Mouse (Mus musculus) heart, embryonic 10.5 days (tissue): ENCODE measurements at regions not wholly inside any gene's neighbourhood (a gene's known extent, or its start where the extent isn't known, plus 50 kb on each side); places are given as distances from the start of the nearest gene placed in this dataset.

ENCODE experiments used
- DNase-seq: peaks from one replicate; pipeline ENCODE4 v3.0.0-alpha.2; 2017; ENCODE audit warnings: low spot score
- H3K27ac ChIP-seq: fragments of 300-500 bp; sonication (generic); 2 replicates; pipeline ENCODE4 v1.5.1; 2016; ENCODE audit warnings: mild to moderate bottlenecking
- H3K27me3 ChIP-seq: fragments of 300-500 bp; sonication (generic); 2 replicates; pipeline ENCODE4 v1.6.1; 2016; ENCODE audit warnings: mild to moderate bottlenecking; ENCODE audit not compliant: poor library complexity, insufficient read depth, severe bottlenecking
- H3K36me3 ChIP-seq: fragments of 300-500 bp; sonication (generic); 2 replicates; pipeline ENCODE4 v1.6.1; 2016; ENCODE audit warnings: mild to moderate bottlenecking, moderate library complexity
- H3K4me1 ChIP-seq: fragments of 300-500 bp; sonication (generic); 2 replicates; pipeline ENCODE4 v1.6.1; 2016; ENCODE audit warnings: mild to moderate bottlenecking
- H3K4me3 ChIP-seq: fragments of 300-500 bp; sonication (generic); 2 replicates; pipeline ENCODE4 v1.5.1; 2016; ENCODE audit warnings: mild to moderate bottlenecking, moderate library complexity
- H3K9me3 ChIP-seq: fragments of 300-500 bp; sonication (generic); 2 replicates; pipeline ENCODE4 v1.6.1; 2016; ENCODE audit warnings: mild to moderate bottlenecking, moderate library complexity
- WGBS: fragments of 180-500 bp; shearing (Covaris S2); methylation state at CpG from one replicate; pipeline ENCODE4 v1.1.7; 2016; 5-methylcytosine and 5-hydroxymethylcytosine counted together

GRCm38 (mm10) chr2:21056450-21057210 is 87.9 kb upstream of the Arhgap21 start:
- no peaks in the 10 kb centered on the region for H3K27me3 ChIP-seq
- H3K36me3 ChIP-seq, result no peaks in the 10 kb centered on the region
- H3K9me3 ChIP-seq, result no peaks in the 10 kb centered on the region
- WGBS, result 65% methylated on average over 5 of the region's 5 CpGs
- H3K4me1 ChIP-seq, result peaks cover 8% of the 10 kb centered on the region; the same call in 1 of the 2 replicates
- DNase-seq, result no peak
- no peak overlapping the region for H3K27ac ChIP-seq
- no peak overlapping the region for H3K4me3 ChIP-seq

- peaks cover 6% of the 10 kb centered on the region; the same call in 1 of the 2 replicates for H3K4me1 ChIP-seq
- no peak overlapping the region for H3K27ac ChIP-seq
- H3K9me3 ChIP-seq, result no peaks in the 10 kb centered on the region
- no peaks in the 10 kb centered on the region for H3K27me3 ChIP-seq
- H3K36me3 ChIP-seq, result no peaks in the 10 kb centered on the region
- WGBS, result 87% methylated on average over 3 of the region's 3 CpGs
- H3K4me3 ChIP-seq, result no peak overlapping the region
- DNase-seq, result no peak
Measured at GRCm38 (mm10) chr2:21055416-21055815, 86.7 kb upstream of the Arhgap21 start.

- no peaks in the 10 kb centered on the region for H3K36me3 ChIP-seq
- H3K4me1 ChIP-seq, result no peaks in the 10 kb centered on the region
- 65% methylated on average over 6 of the region's 6 CpGs for WGBS
- DNase-seq, result no peak
- H3K4me3 ChIP-seq, result no peak overlapping the region
- H3K9me3 ChIP-seq, result no peaks in the 10 kb centered on the region
- no peaks in the 10 kb centered on the region for H3K27me3 ChIP-seq
- H3K27ac ChIP-seq, result no peak overlapping the region
Measured at GRCm38 (mm10) chr2:21054325-21055082, 85.8 kb upstream of the Arhgap21 start.

- H3K4me3 ChIP-seq, result no peak overlapping the region
- no peaks in the 10 kb centered on the region for H3K4me1 ChIP-seq
- DNase-seq, result no peak
- no peaks in the 10 kb centered on the region for H3K9me3 ChIP-seq
- no peaks in the 10 kb centered on the region for H3K27me3 ChIP-seq
- no peak overlapping the region for H3K27ac ChIP-seq
- WGBS, result 71% methylated on average over 5 of the region's 5 CpGs
- no peaks in the 10 kb centered on the region for H3K36me3 ChIP-seq
Measured at GRCm38 (mm10) chr2:21053596-21053995, 84.9 kb upstream of the Arhgap21 start.

GRCm38 (mm10) chr2:21048996-21049395 is 80.3 kb upstream of the Arhgap21 start:
- H3K4me3 ChIP-seq, result no peak overlapping the region
- no peaks in the 10 kb centered on the region for H3K36me3 ChIP-seq
- H3K27me3 ChIP-seq, result no peaks in the 10 kb centered on the region
- 69% methylated on average over 5 of the region's 5 CpGs for WGBS
- H3K4me1 ChIP-seq, result no peaks in the 10 kb centered on the region
- no peak overlapping the region for H3K27ac ChIP-seq
- H3K9me3 ChIP-seq, result no peaks in the 10 kb centered on the region
- no peak for DNase-seq

- H3K27me3 ChIP-seq, result no peaks in the 10 kb centered on the region
- H3K4me1 ChIP-seq, result no peaks in the 10 kb centered on the region
- H3K9me3 ChIP-seq, result no peaks in the 10 kb centered on the region
- WGBS, result 83% methylated on average over 6 of the region's 6 CpGs
- H3K36me3 ChIP-seq, result no peaks in the 10 kb centered on the region
- no peak for DNase-seq
- no peak overlapping the region for H3K4me3 ChIP-seq
- H3K27ac ChIP-seq, result no peak overlapping the region
Measured at GRCm38 (mm10) chr2:21048226-21048625, 79.5 kb upstream of the Arhgap21 start.

GRCm38 (mm10) chr2:21046503-21047116 is 77.9 kb upstream of the Arhgap21 start:
- Histone ChIP-seq H3K27ac (no peak overlapping the region), H3K9me3 (no peaks in the 10 kb centered on the region), H3K4me1 (no peaks in the 10 kb centered on the region), H3K27me3 (no peaks in the 10 kb centered on the region), H3K36me3 (no peaks in the 10 kb centered on the region), H3K4me3 (no peak overlapping the region)
- DNase-seq, result peak; percentile 71
- 63% methylated on average over 9 of the region's 9 CpGs for WGBS

GRCm38 (mm10) chr2:21044781-21045180 is 76.1 kb upstream of the Arhgap21 start:
- Histone ChIP-seq H3K27me3 (no peaks in the 10 kb centered on the region), H3K4me3 (no peak overlapping the region), H3K9me3 (no peaks in the 10 kb centered on the region), H3K4me1 (no peaks in the 10 kb centered on the region), H3K36me3 (no peaks in the 10 kb centered on the region), H3K27ac (no peak overlapping the region)
- WGBS, result 85% methylated on average over 7 of the region's 7 CpGs
- no peak for DNase-seq

- no peak for DNase-seq
- H3K4me3 ChIP-seq, result no peak overlapping the region
- H3K27me3 ChIP-seq, result no peaks in the 10 kb centered on the region
- WGBS, result 79% methylated on average over 7 of the region's 7 CpGs
- no peaks in the 10 kb centered on the region for H3K4me1 ChIP-seq
- H3K9me3 ChIP-seq, result no peaks in the 10 kb centered on the region
- H3K36me3 ChIP-seq, result no peaks in the 10 kb centered on the region
- no peak overlapping the region for H3K27ac ChIP-seq
Measured at GRCm38 (mm10) chr2:21044007-21044406, 75.3 kb upstream of the Arhgap21 start.

- 61% methylated on average over 4 of the region's 4 CpGs for WGBS
- Histone ChIP-seq H3K4me1 (no peaks in the 10 kb centered on the region), H3K4me3 (no peak overlapping the region), H3K36me3 (no peaks in the 10 kb centered on the region), H3K9me3 (no peaks in the 10 kb centered on the region), H3K27me3 (no peaks in the 10 kb centered on the region), H3K27ac (no peak overlapping the region)
- DNase-seq, result no peak
Measured at GRCm38 (mm10) chr2:21043302-21043701, 74.6 kb upstream of the Arhgap21 start.

GRCm38 (mm10) chr2:21037607-21038006 is 68.9 kb upstream of the Arhgap21 start:
- DNase-seq, result no peak
- no peaks in the 10 kb centered on the region for H3K9me3 ChIP-seq
- H3K4me3 ChIP-seq, result no peak overlapping the region
- H3K4me1 ChIP-seq, result peaks cover 13% of the 10 kb centered on the region
- H3K36me3 ChIP-seq, result no peaks in the 10 kb centered on the region
- 72% methylated on average over 3 of the region's 3 CpGs for WGBS
- no peaks in the 10 kb centered on the region for H3K27me3 ChIP-seq
- no peak overlapping the region for H3K27ac ChIP-seq

- 51% methylated on average over 8 of the region's 8 CpGs for WGBS
- no peaks in the 10 kb centered on the region for H3K36me3 ChIP-seq
- H3K9me3 ChIP-seq, result no peaks in the 10 kb centered on the region
- no peak overlapping the region for H3K27ac ChIP-seq
- no peak overlapping the region for H3K4me3 ChIP-seq
- DNase-seq, result no peak
- peaks cover 13% of the 10 kb centered on the region for H3K4me1 ChIP-seq
- H3K27me3 ChIP-seq, result no peaks in the 10 kb centered on the region
Measured at GRCm38 (mm10) chr2:21037181-21037580, 68.5 kb upstream of the Arhgap21 start.
